Mouse (Mus musculus) heart, postnatal 0 days (tissue): ENCODE measurements around the gene Aire. TPM values are rescaled to one million over a fixed set of nuclear protein-coding genes. Genes with fewer than 3 reads are reported as not detected.

Experiments
- ATAC-seq: fragments of 200-750 bp; cut with Nextera tagmentation; 2 replicates; pipeline ENCODE4 v1.8.0; 2017; ENCODE audit warnings: low read depth, moderate number of reproducible peaks, moderate library complexity; ENCODE audit not compliant: insufficient read depth
- DNase-seq: peaks from one replicate; pipeline ENCODE4 v3.0.0-alpha.2; 2016; ENCODE audit warnings: low spot score
- H3K27ac ChIP-seq: fragments of 300-500 bp; sonication (generic); 2 replicates; pipeline ENCODE4 v1.5.1; 2014; ENCODE audit warnings: low read depth, mild to moderate bottlenecking
- H3K27me3 ChIP-seq: fragments of 300-500 bp; sonication (generic); 2 replicates; pipeline ENCODE4 v1.6.1; 2014; ENCODE audit warnings: low read length, mixed read lengths; ENCODE audit not compliant: control insufficient read depth, insufficient read depth
- H3K36me3 ChIP-seq: fragments of 300-500 bp; sonication (generic); replicated peaks from 2 replicates; pipeline ENCODE4 v1.6.1; 2014; ENCODE audit warnings: low read length, mixed read lengths; ENCODE audit not compliant: control insufficient read depth, insufficient read depth
- H3K4me1 ChIP-seq: fragments of 300-500 bp; sonication (generic); 2 replicates; pipeline ENCODE4 v1.6.1; 2014; ENCODE audit warnings: antibody characterized with exemption; ENCODE audit not compliant: control insufficient read depth, insufficient read depth
- H3K4me2 ChIP-seq: fragments of 300-500 bp; sonication (generic); 2 replicates; pipeline ENCODE4 v1.6.1; 2014; ENCODE audit warnings: low read depth, mild to moderate bottlenecking, low read length, moderate library complexity
- H3K4me3 ChIP-seq: fragments of 300-500 bp; sonication (generic); 2 replicates; pipeline ENCODE4 v1.5.1; 2014; ENCODE audit warnings: low read depth, low read length
- H3K9ac ChIP-seq: fragments of 300-500 bp; sonication (generic); replicated peaks from 2 replicates; pipeline ENCODE4 v1.6.1; 2014; ENCODE audit warnings: low read depth, low read length, mixed read lengths
- H3K9me3 ChIP-seq: fragments of 300-500 bp; sonication (generic); replicated peaks from 2 replicates; pipeline ENCODE4 v1.6.1; 2016; ENCODE audit warnings: low read length; ENCODE audit not compliant: control insufficient read depth
- CTCF ChIP-seq: IDR thresholded peaks from 2 replicates; pipeline ENCODE4 v1.5.1; 2016; ENCODE audit warnings: antibody characterized with exemption, control low read depth, low read depth
- EP300 ChIP-seq: IDR thresholded peaks from 2 replicates; pipeline ENCODE4 v1.6.1; 2016; ENCODE audit warnings: antibody characterized with exemption, low read depth
- WGBS: fragments of 180-500 bp; shearing (Covaris S2); extraction: QIAGEN DNeasy Blood & Tissue Kit; methylation state at CpG from one replicate; pipeline ENCODE4 v1.1.7; 2014; 5-methylcytosine and 5-hydroxymethylcytosine counted together
- polyA plus RNA-seq: library from polyadenylated mRNA; unstranded; fragments of >200 nt; fragmentation: Nextera tagmentation; extraction: Ambion mirVana; gene quantifications from 2 replicates; pipeline ENCODE4 v1.2.1, GENCODE M21; 2015
- total RNA-seq: library from RNA; depleted of rRNA; stranded (reverse); fragments of >200 nt; gene quantifications from 2 replicates; pipeline ENCODE4 v1.2.3, GENCODE M21; 2014; ENCODE audit warnings: low replicate concordance

The Aire gene
- total and polyA plus RNA-seq, 2 experiments from 2014 or later = not detected

- Histone ChIP-seq H3K36me3 (no peaks in the 10 kb centered on the region), H3K4me3 (no peak overlapping the region), H3K9me3 (no peaks in the 10 kb centered on the region), H3K9ac (no peak overlapping the region), H3K27me3 (no peaks in the 10 kb centered on the region), H3K27ac (no peak overlapping the region), H3K4me2 (no peak overlapping the region), H3K4me1 (no peaks in the 10 kb centered on the region)
- ATAC-seq (no peak), DNase-seq (no peak)
- TF ChIP-seq CTCF = no peak
- TF ChIP-seq EP300 = no peak
- WGBS = 66% methylated on average over 9 of the region's 9 CpGs
Observed at GRCm38 (mm10) chr10:78077862-78078261, 34.5 kb upstream of the Aire start.

- no peak for ATAC-seq
- H3K4me2 ChIP-seq = no peak overlapping the region
- H3K4me1 ChIP-seq = no peaks in the 10 kb centered on the region; the same call in 1 of the 2 replicates
- WGBS = 75% methylated on average over 11 of the region's 11 CpGs
- H3K27me3 ChIP-seq = peaks cover 7% of the 10 kb centered on the region
- no peak overlapping the region for H3K9ac ChIP-seq
- DNase-seq = no peak
- H3K4me3 ChIP-seq = no peak overlapping the region
- no peaks in the 10 kb centered on the region for H3K9me3 ChIP-seq
- no peak for TF ChIP-seq CTCF
- TF ChIP-seq EP300 = no peak
- no peaks in the 10 kb centered on the region for H3K36me3 ChIP-seq
- H3K27ac ChIP-seq = no peak overlapping the region
Observed at GRCm38 (mm10) chr10:78074977-78075376, 31.6 kb upstream of the Aire start.

GRCm38 (mm10) chr10:78074151-78074550 lies 30.7 kb upstream of the Aire start:
- Histone ChIP-seq H3K9me3 (no peaks in the 10 kb centered on the region), H3K27me3 (peaks cover 11% of the 10 kb centered on the region), H3K4me2 (no peak overlapping the region), H3K4me3 (no peak overlapping the region), H3K36me3 (no peaks in the 10 kb centered on the region), H3K9ac (no peak overlapping the region), H3K4me1 (peaks cover under 1% of the 10 kb centered on the region; the same call in 1 of the 2 replicates), H3K27ac (no peak overlapping the region)
- TF ChIP-seq EP300 (no peak), CTCF (no peak)
- WGBS = 65% methylated on average over 4 of the region's 4 CpGs
- DNase-seq (no peak), ATAC-seq (no peak)

GRCm38 (mm10) chr10:78069101-78070011 lies 25.9 kb upstream of the Aire start, which contains the start of gene Icosl:
Gene Icosl (plus strand): TSS chr10:78069302.
- WGBS = under 1% methylated on average over 66 of the region's 66 CpGs
- no peak within 1 kb of the TSS for H3K27ac ChIP-seq
- ATAC-seq = peak; percentile 90

GRCm38 (mm10) chr10:78068541-78068940 lies 25.1 kb upstream of the Aire start:
- no peak for TF ChIP-seq EP300
- no peak for TF ChIP-seq CTCF
- Histone ChIP-seq H3K4me3 (peak overlapping the region; percentile 51), H3K9ac (peak overlapping the region; percentile 37; the same call in 1 of the 2 replicates), H3K4me1 (peaks cover 7% of the 10 kb centered on the region; the same call in 1 of the 2 replicates), H3K27ac (no peak overlapping the region), H3K27me3 (peaks cover 26% of the 10 kb centered on the region), H3K4me2 (peak overlapping the region; percentile 81), H3K36me3 (no peaks in the 10 kb centered on the region), H3K9me3 (no peaks in the 10 kb centered on the region)
- ATAC-seq (no peak), DNase-seq (no peak)
- 8% methylated on average over 11 of the region's 11 CpGs for WGBS

More at GRCm38 (mm10) chr10:78069101-78070011, 25.9 kb upstream of the Aire start, which contains the start of gene Icosl:
- H3K4me2 ChIP-seq = peak within 1 kb of the TSS; percentile 81
- peaks cover 26% of the 10 kb centered on the region for H3K27me3 ChIP-seq
- peak within 1 kb of the TSS; percentile 51 for H3K4me3 ChIP-seq
- peak within 1 kb of the TSS; percentile 41; the same call in 1 of the 2 replicates for H3K9ac ChIP-seq
- H3K36me3 ChIP-seq = no peaks in the 10 kb centered on the region
- TF ChIP-seq EP300 (no peak), CTCF (peak; percentile 56)
- peaks cover 7% of the 10 kb centered on the region; the same call in 1 of the 2 replicates for H3K4me1 ChIP-seq
- H3K9me3 ChIP-seq = no peaks in the 10 kb centered on the region
- peak; percentile 58 for DNase-seq
